Mouse (Mus musculus): ENCODE measurements at regions not wholly inside any gene's neighbourhood (a gene's known extent, or its start where the extent isn't known, plus 50 kb on each side); places are given as distances from the start of the nearest gene placed in this dataset.
"Not testable (repeated sequence)": the region's sequence is repeated elsewhere in the genome, so short reads cannot be mapped to it uniquely, and the experiment has no call there.

- TF ChIP-seq CTCF, POLR2A (IDR thresholded peaks at IDR 0.05; ENCODE audit: extremely low read depth, insufficient read depth, low read length): not testable (repeated sequence)
Measured at GRCm38 (mm10) chr1:181282986-181283385, 69.4 kb upstream of the Cnih3 start.
